Mouse (Mus musculus) stomach, postnatal 0 days (tissue): ENCODE results near the gene Bnip1.

Experiments
- CTCF ChIP-seq: IDR thresholded peaks from 2 replicates; pipeline ENCODE4 v1.5.1; 2016; ENCODE audit warnings: antibody characterized with exemption, low read depth, mild to moderate bottlenecking, moderate library complexity
- EP300 ChIP-seq: optimal IDR thresholded peaks from 2 replicates; pipeline ENCODE3; 2016; ENCODE audit warnings: antibody characterized with exemption

DNA sequence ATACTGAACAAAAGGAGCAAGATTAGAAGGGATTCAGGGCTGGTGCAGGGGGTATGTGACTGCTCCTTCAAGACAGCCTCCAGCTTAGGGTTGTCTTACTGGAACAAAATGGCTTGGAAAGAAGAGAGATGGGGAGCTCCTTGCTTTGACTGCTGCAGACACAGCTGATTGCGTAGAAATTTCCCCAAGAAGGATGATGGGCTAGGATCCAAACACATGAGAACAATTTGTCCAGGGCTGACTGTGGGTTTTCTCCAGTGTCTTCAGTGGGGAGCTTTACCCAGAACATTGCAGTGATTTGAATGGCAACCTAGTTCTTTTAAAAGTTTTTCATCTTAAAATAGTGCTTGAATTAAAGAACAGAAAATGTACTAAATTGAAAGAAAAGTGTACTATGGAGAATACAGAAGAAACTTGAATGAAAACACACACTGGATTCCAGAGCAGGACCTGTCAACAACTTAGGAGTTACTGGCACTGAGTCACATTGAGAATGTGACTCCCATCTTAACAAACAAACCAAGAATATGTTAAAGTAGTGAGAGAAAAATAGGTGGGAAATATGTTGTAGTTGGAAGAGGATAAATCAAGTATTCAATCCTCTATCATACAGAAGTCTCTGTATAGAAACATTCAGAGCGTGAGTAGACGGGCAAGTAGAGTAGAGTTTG is 2.3 kb upstream of the Bnip1 start:
- no peak for TF ChIP-seq EP300
- no peak for TF ChIP-seq CTCF
